Mouse (Mus musculus) heart, embryonic 12.5 days (tissue): ENCODE data around the gene Limk2. TPM values are rescaled to one million over a fixed set of nuclear protein-coding genes. Genes with fewer than 3 reads are reported as not detected.
A peak's percentile ranks its signal among the peaks of the same experiment; 100 is the strongest.

Experiments used
- ATAC-seq: fragments of 200-750 bp; cut with Nextera tagmentation; 2 replicates; pipeline ENCODE4 v1.8.0; 2017; ENCODE audit warnings: moderate TSS enrichment, moderate library complexity; ENCODE audit not compliant: insufficient number of reproducible peaks, low FRiP score
- H3K27ac ChIP-seq: fragments of 300-500 bp; sonication (generic); 2 replicates; pipeline ENCODE4 v1.5.1; 2016; ENCODE audit warnings: mild to moderate bottlenecking, moderate library complexity; ENCODE audit not compliant: poor library complexity, severe bottlenecking
- H3K27me3 ChIP-seq: fragments of 300-500 bp; sonication (generic); replicated peaks from 2 replicates; pipeline ENCODE4 v1.6.1; 2016; ENCODE audit warnings: mild to moderate bottlenecking, moderate library complexity
- H3K36me3 ChIP-seq: fragments of 300-500 bp; sonication (generic); 2 replicates; pipeline ENCODE4 v1.6.1; 2016; ENCODE audit warnings: mild to moderate bottlenecking, moderate library complexity
- H3K4me1 ChIP-seq: fragments of 300-500 bp; sonication (generic); replicated peaks from 2 replicates; pipeline ENCODE4 v1.6.1; 2016; ENCODE audit warnings: mild to moderate bottlenecking
- H3K4me2 ChIP-seq: fragments of 300-500 bp; sonication (generic); 2 replicates; pipeline ENCODE4 v1.6.1; 2016; ENCODE audit warnings: mild to moderate bottlenecking, moderate library complexity
- H3K4me3 ChIP-seq: fragments of 300-500 bp; sonication (generic); 2 replicates; pipeline ENCODE4 v1.5.1; 2016; ENCODE audit warnings: mild to moderate bottlenecking
- H3K9ac ChIP-seq: fragments of 300-500 bp; sonication (generic); 2 replicates; pipeline ENCODE4 v1.6.1; 2016; ENCODE audit warnings: mild to moderate bottlenecking, moderate library complexity
- H3K9me3 ChIP-seq: fragments of 300-500 bp; sonication (generic); replicated peaks from 2 replicates; pipeline ENCODE4 v1.6.1; 2016; ENCODE audit warnings: mild to moderate bottlenecking, moderate library complexity
- WGBS: fragments of 180-500 bp; shearing (Covaris S2); methylation state at CpG from one replicate; pipeline ENCODE4 v1.1.7; 2016; 5-methylcytosine and 5-hydroxymethylcytosine counted together
- polyA plus RNA-seq: library from polyadenylated mRNA; unstranded; fragments of >200 nt; fragmentation: Nextera tagmentation; extraction: Ambion mirVana; gene quantifications from 2 replicates; pipeline ENCODE4 v1.2.1, GENCODE M21; 2016

Gene Limk2
- polyA plus RNA-seq, 1 experiment from 2014 or later, result 73.2 TPM

DNA sequence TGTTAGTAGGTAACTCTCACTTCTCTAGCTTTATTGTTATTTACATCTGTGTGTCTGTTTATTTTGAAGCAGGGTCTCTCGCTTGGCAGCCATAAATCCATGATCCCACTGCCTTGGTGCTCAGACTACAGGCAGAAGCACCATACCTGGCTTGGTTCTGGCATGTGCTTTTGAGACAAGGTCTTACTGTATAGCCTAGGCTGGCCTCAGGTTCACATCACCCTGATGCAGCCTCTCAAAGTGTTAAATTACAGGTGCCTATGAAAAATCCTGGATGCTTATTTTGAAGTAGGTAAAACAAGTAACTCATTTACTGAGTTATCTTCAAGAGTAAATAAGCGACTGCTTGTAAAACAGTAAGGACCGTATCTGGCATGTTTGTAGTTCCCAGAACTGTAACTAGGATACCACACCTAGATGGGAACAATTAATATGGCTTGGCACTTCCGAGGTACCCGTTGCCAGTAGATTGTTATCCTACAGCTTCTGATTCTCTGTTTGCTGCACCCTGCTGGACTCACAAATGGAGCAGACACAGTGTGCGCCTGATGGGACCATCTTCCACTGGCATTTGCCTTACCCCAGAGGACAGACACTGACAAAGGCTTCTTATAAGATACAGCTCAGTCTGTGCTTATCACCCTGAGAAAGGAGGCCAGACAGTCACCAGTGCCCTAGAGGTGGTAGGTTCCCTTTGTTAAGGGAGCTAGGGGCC, 21.4 kb downstream of the Limk2 start:
- no peak for ATAC-seq
- no peak overlapping the region for H3K4me2 ChIP-seq
- 78% methylated on average over 6 of the region's 6 CpGs for WGBS
- H3K4me1 ChIP-seq, result peaks cover 21% of the 10 kb centered on the region
- H3K27me3 ChIP-seq, result no peaks in the 10 kb centered on the region
- H3K9me3 ChIP-seq, result 0 out of 2 replicates have a peak, but pooled peaks cover 5% of the 10 kb centered on the region
- no peak overlapping the region for H3K9ac ChIP-seq
- H3K36me3 ChIP-seq, result peaks cover 28% of the 10 kb centered on the region
- no peak overlapping the region for H3K4me3 ChIP-seq
- peak overlapping the region; percentile 7; the same call in 1 of the 2 replicates for H3K27ac ChIP-seq

DNA sequence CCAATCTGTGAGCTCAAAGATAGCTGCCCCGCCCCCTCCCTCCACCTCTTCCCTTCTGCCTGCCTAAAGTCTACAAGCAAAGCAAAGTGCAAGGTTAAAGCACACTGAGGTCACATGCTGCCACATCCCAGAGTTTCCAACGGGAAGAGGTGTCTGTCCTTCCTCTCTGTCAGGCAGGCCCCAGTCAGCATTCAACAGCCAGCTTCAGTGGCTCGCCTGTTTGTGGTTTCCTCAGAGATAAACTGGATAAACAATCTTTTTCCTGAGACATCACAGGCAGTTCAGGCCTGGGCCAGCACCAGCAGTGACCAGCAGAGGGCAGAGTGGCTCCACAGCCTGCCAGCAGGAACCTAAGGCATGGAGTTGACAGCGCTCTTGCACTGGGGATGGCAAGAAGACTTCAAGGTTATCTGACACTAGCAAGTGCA, 22.0 kb downstream of the Limk2 start:
- H3K27me3 ChIP-seq, result no peaks in the 10 kb centered on the region
- no peak overlapping the region for H3K4me2 ChIP-seq
- peaks cover 5% of the 10 kb centered on the region; the same call in 1 of the 2 replicates for H3K9me3 ChIP-seq
- WGBS, result 6% methylated on average over 4 of the region's 4 CpGs
- ATAC-seq, result peak; percentile 86
- peaks cover 29% of the 10 kb centered on the region for H3K36me3 ChIP-seq
- H3K4me3 ChIP-seq, result no peak overlapping the region
- H3K9ac ChIP-seq, result no peak overlapping the region
- peak overlapping the region; percentile 27; the same call in 1 of the 2 replicates for H3K27ac ChIP-seq
- peaks cover 14% of the 10 kb centered on the region for H3K4me1 ChIP-seq

DNA sequence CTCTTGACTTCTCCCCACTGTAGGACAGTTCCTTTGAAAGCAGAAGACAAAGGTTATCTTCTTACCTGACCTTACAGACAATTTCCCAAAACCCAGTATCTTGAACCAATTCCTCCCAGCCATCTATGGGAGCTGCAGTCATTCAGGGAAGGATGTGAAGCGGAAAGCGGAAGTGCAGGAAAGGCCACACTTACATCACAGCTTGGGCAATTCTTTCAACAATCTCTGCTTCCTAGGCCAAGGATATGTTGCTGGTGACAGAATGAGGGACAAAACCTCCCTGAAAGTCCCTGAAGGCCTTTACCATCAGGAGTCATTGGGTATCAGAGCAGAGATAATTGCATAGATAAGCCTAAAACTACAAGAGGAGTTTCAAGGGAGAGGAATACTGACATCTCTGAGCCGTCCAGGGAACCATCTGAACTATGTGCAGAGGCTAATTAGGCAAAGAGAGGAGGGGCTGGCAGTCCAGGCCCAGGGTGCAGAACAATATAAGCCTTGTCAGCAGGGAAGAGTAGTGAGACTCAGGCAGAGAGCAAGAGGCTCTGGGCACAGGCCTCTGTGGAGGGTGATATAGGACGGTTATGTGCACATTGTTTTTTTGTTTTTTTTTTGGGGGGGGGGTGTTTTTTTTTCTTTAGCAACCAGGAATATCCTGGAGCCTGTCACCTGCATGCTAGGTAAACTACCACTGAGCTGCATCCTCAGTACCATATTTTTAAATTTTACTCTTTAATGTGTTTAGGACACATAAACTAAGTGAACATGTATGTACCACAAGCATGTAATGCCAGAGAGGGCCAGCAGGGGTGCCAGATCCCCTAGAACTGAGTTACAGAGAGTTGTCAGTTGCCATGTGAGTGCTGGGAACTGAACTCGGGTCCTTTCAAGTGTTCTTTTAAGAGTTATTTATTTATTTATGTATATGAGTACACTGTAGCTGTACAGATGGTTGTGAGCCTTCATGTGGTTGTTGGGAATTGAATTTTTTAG, 26.1 kb downstream of the Limk2 start:
- H3K4me1 ChIP-seq, result peaks cover 26% of the 10 kb centered on the region
- no peak overlapping the region for H3K9ac ChIP-seq
- no peak for ATAC-seq
- H3K27ac ChIP-seq, result no peak overlapping the region
- no peak overlapping the region for H3K4me2 ChIP-seq
- no peaks in the 10 kb centered on the region for H3K27me3 ChIP-seq
- WGBS, result 74% methylated on average over 5 of the region's 5 CpGs
- H3K9me3 ChIP-seq, result peaks cover 5% of the 10 kb centered on the region; the same call in 1 of the 2 replicates
- H3K4me3 ChIP-seq, result no peak overlapping the region
- H3K36me3 ChIP-seq, result peaks cover 20% of the 10 kb centered on the region

DNA sequence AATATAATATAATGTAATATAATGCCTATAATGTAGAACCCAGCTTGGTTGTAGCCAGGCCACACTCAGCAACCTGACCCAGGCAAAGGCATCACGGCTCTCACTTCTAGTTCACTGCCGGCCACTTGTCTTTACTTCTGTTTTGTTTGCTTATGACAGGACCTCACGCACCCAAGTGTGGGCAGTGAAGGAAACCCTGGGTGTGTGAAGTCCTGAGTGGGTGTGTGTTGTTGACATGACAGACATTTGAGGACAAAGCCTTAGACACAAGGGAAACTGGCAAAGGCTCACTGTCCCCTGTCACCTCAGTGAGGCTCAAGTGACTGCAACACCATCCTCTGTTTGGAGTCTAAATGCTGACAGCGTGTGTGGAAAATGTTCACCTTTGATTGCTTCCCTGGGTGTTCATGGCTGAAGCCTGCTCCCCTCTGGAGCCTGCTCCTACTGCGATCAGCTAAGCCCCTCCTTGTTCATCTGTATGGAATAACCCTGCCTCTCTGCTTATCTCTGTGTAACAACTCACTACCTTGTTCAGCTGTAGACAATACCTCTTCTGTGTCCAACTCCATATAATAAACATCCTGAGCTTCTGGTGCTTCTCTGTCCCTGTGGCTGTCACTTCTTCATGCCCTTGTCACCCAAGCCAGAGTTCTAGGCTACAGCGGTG, 27.7 kb downstream of the Limk2 start:
- no peak for ATAC-seq
- Histone ChIP-seq H3K4me3 (no peak overlapping the region), H3K9me3 (peaks cover 5% of the 10 kb centered on the region; the same call in 1 of the 2 replicates), H3K27ac (no peak overlapping the region), H3K4me2 (no peak overlapping the region), H3K27me3 (no peaks in the 10 kb centered on the region), H3K9ac (no peak overlapping the region), H3K36me3 (peaks cover 18% of the 10 kb centered on the region), H3K4me1 (peaks cover 17% of the 10 kb centered on the region)
- WGBS, result 72% methylated on average over 6 of the region's 6 CpGs

DNA sequence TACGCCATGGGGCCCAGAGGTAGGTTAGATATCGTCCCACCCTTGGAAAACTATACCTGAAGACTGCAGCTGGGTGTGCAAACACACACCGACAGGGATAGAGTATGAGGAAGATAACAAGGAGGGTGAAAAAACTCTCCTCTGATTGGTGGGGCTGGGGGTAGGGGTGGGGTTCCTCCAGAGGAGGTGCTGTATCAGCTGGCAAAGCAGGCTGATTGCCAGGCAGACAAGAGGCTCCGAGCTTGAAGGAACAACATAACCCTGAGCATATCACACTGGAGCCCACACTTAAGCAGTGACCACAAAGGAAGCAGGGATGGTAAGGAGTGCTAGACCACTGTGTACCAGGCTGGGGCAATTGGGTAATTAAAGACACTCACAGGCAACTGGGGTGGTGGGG, 29.6 kb downstream of the Limk2 start:
- H3K4me3 ChIP-seq, result no peak overlapping the region
- H3K36me3 ChIP-seq, result peaks cover 18% of the 10 kb centered on the region
- H3K9ac ChIP-seq, result no peak overlapping the region
- H3K9me3 ChIP-seq, result peaks cover 5% of the 10 kb centered on the region; the same call in 1 of the 2 replicates
- no peak overlapping the region for H3K4me2 ChIP-seq
- WGBS, result 58% methylated on average over 4 of the region's 4 CpGs
- no peak overlapping the region for H3K27ac ChIP-seq
- ATAC-seq, result no peak
- peaks cover 33% of the 10 kb centered on the region for H3K4me1 ChIP-seq
- H3K27me3 ChIP-seq, result no peaks in the 10 kb centered on the region

GRCm38 (mm10) chr11:3374741-3375140, 34.2 kb downstream of the Limk2 start:
- ATAC-seq, result no peak
- Histone ChIP-seq H3K4me1 (peaks cover 60% of the 10 kb centered on the region), H3K9me3 (no peaks in the 10 kb centered on the region), H3K27ac (peak overlapping the region; percentile 91), H3K4me3 (peak overlapping the region; percentile 14; the same call in 1 of the 2 replicates), H3K36me3 (no peaks in the 10 kb centered on the region), H3K27me3 (no peaks in the 10 kb centered on the region), H3K4me2 (peak overlapping the region; percentile 59), H3K9ac (no peak overlapping the region)
- WGBS, result 32% methylated on average over 12 of the region's 12 CpGs

GRCm38 (mm10) chr11:3374293-3374645, 34.7 kb downstream of the Limk2 start:
- Histone ChIP-seq H3K27me3 (no peaks in the 10 kb centered on the region), H3K36me3 (no peaks in the 10 kb centered on the region), H3K27ac (peak overlapping the region; percentile 91), H3K4me1 (peaks cover 61% of the 10 kb centered on the region), H3K4me3 (peak overlapping the region; percentile 14), H3K9ac (peak overlapping the region; percentile 3; the same call in 1 of the 2 replicates), H3K9me3 (no peaks in the 10 kb centered on the region), H3K4me2 (peak overlapping the region; percentile 59)
- 12% methylated on average over 7 of the region's 7 CpGs for whole genome bisulfite sequencing
- ATAC-seq, result peak; percentile 38; the same call in 1 of the 2 replicates

DNA sequence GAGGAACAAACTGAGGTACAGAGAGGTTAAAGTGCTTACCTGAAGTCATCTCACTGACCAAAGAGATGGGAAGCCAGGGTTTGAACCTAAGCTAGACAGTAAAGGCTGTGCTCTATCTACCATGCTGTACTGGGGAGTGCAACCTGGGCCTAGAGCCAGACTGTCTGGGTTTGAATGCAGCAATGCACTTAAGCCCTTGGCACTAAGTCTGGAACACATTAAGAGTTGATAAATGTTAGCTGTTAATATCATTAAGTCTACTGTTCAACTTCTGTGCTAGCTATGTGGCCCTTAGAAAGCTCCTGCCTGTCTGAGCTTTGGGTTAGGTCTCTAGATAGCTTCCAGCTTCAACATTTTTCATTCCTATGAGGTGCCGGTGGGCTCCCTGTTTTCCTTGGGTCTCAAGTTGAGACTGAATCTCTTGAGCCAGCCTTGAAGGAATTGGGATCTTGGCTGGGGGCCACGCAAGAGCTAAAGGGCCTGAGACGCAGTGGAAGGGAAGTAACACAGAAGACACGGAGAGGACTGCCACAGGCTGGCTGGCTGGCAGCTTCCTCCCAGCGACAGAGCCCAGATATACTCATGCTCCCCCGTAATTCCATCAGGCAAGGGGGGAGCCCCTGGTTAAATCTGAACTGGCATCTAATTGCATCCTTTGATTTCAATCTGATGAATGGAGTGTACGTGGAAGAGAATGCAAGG, 35.2 kb downstream of the Limk2 start:
- WGBS, result 18% methylated on average over 7 of the region's 7 CpGs
- H3K4me1 ChIP-seq, result peaks cover 67% of the 10 kb centered on the region
- no peaks in the 10 kb centered on the region for H3K9me3 ChIP-seq
- H3K4me3 ChIP-seq, result 0 out of 2 replicates have a peak overlapping the region, but pooled peaks have one; percentile 14
- peak overlapping the region; percentile 3; the same call in 1 of the 2 replicates for H3K9ac ChIP-seq
- no peak for ATAC-seq
- no peaks in the 10 kb centered on the region for H3K36me3 ChIP-seq
- no peaks in the 10 kb centered on the region for H3K27me3 ChIP-seq
- H3K4me2 ChIP-seq, result peak overlapping the region; percentile 59
- peak overlapping the region; percentile 91 for H3K27ac ChIP-seq

GRCm38 (mm10) chr11:3371599-3372295, 37.2 kb downstream of the Limk2 start:
- WGBS, result 24% methylated on average over 7 of the region's 7 CpGs
- Histone ChIP-seq H3K4me2 (peak overlapping the region; percentile 92), H3K27ac (peak overlapping the region; percentile 83), H3K9me3 (no peaks in the 10 kb centered on the region), H3K4me3 (peak overlapping the region; percentile 78), H3K4me1 (peaks cover 76% of the 10 kb centered on the region), H3K36me3 (0 out of 2 replicates have a peak, but pooled peaks cover 7% of the 10 kb centered on the region), H3K27me3 (no peaks in the 10 kb centered on the region), H3K9ac (peak overlapping the region; percentile 89)
- ATAC-seq, result no peak
